Mouse (Mus musculus) brain, embryonic 14.5 days (tissue): Measurements from ENCODE around the gene Gpc1. TPM values are rescaled to one million over a fixed set of nuclear protein-coding genes. Genes with fewer than 3 reads are reported as not detected.

Source experiments
- DNase-seq: peaks from one replicate; pipeline ENCODE4 v3.0.0-alpha.2; 2011; ENCODE audit warnings: low read depth
- CTCF ChIP-seq: fragments of 200-500 bp; IDR thresholded peaks from 2 replicates; pipeline ENCODE4 v1.5.1; 2012; ENCODE audit warnings: inconsistent platforms, mild to moderate bottlenecking, moderate library complexity, borderline replicate concordance; ENCODE audit not compliant: insufficient read depth, insufficient read length; ENCODE audit errors: extremely low read depth
- POLR2A ChIP-seq: fragments of 200-500 bp; IDR thresholded peaks from 2 replicates; pipeline ENCODE4 v1.6.1; 2012; ENCODE audit warnings: mild to moderate bottlenecking, inconsistent platforms, borderline replicate concordance; ENCODE audit not compliant: poor library complexity, insufficient read depth, insufficient read length, severe bottlenecking; ENCODE audit errors: extremely low read depth
- polyA plus RNA-seq: library from polyadenylated mRNA; depleted of rRNA; stranded (reverse); fragments of >200 nt; gene quantifications from 2 replicates; pipeline ENCODE4 v1.2.3, GENCODE M21; 2012

Gpc1 gene
- polyA plus RNA-seq, 1 experiment, result 180 TPM

DNA sequence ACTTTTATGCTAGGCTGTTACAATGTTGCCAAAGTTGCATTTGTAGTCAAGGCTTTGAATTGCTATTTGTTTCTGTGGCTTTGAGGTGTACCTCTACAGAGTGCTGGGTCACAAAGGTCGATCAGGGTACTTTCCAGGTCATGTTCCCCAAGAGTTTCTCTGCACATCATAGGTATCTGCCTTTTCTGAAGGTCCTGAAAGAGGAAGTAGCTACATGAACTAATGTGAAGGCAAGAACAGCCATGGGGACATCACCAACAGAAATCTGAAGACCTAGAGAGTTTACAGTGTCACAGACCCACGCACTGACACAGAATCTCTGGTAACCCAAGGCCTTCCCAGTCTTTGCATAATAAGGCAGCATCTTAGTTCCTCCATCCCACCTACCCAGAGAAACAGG is 25.6 kb upstream of the Gpc1 start:
- TF ChIP-seq CTCF (no peak), POLR2A (no peak)
- DNase-seq, result no peak

GRCm38 (mm10) chr1:92806720-92807119 is 24.7 kb upstream of the Gpc1 start:
- DNase-seq, result no peak
- no peak for TF ChIP-seq POLR2A

- DNase-seq, result no peak
- no peak for TF ChIP-seq POLR2A
- TF ChIP-seq CTCF, result no peak
Measured at GRCm38 (mm10) chr1:92809621-92810020, 21.8 kb upstream of the Gpc1 start.

DNA sequence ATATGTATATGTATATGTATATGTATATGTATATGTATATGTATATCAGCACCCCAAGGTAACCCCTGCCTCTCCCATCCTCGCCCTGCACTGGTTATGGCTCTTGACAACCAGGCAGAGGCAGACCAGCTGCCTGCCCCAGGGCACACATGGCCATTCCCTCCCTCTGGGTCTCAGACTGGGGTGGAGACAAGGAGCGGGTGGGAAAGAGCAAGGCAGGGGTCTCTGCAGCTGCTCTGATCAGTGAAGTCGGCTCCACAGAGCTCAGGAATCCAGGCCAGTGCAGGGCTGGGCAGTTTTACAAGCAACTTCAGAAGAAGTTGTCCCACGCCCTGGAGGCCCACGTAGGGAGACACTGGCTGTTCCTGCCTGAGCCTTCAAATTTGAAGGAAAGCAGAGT is 17.1 kb upstream of the Gpc1 start:
- TF ChIP-seq POLR2A, result no peak
- TF ChIP-seq CTCF, result no peak
- DNase-seq, result no peak

GRCm38 (mm10) chr1:92815100-92815499 is 16.3 kb upstream of the Gpc1 start:
- TF ChIP-seq CTCF, result no peak
- TF ChIP-seq POLR2A, result no peak

DNA sequence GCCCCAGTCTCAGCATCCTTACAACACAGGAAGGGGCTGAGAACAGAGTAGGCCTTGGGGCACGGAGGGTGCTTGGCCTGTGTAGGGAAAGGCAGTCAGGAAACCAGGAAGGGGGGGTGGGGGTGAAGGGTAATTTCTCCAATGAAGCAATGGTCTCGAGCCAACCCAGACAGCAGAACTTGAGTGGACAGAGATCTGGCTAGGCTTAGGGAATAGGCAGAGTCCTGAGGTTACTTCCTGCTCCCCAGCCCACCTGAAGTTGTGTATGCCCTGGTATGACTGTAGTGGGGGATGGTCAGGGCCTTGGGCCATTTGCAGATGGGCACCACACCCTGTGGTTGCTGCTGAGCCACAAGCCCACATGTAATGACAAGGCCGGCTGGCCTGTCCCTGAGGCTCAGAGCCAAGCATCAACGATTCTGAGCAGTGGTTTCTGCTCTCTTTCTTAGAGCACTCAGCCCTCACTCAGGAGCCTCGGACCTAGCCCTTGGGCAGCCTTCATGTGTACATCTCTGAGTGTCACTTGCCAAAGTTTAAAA is 15.6 kb upstream of the Gpc1 start:
- no peak for DNase-seq
- TF ChIP-seq POLR2A (no peak), CTCF (no peak)

More at GRCm38 (mm10) chr1:92815100-92815499, 16.3 kb upstream of the Gpc1 start:
- no peak for DNase-seq

GRCm38 (mm10) chr1:92830626-92831187 is 738 bp upstream of the Gpc1 start:
- TF ChIP-seq POLR2A (no peak), CTCF (no peak)
- no peak for DNase-seq

- TF ChIP-seq POLR2A, result 0 out of 2 replicates have a peak, but pooled peaks have one; percentile 26
- peak; percentile 33; the same call in 1 of the 2 replicates for TF ChIP-seq CTCF
- peak; percentile 96 for DNase-seq
Measured at GRCm38 (mm10) chr1:92832011-92833010, 866 bp downstream of the Gpc1 start.

GRCm38 (mm10) chr1:92833987-92834706 is 2.7 kb downstream of the Gpc1 start:
- TF ChIP-seq CTCF, result peak; percentile 94
- no peak for TF ChIP-seq POLR2A
- DNase-seq, result peak; percentile 91

DNA sequence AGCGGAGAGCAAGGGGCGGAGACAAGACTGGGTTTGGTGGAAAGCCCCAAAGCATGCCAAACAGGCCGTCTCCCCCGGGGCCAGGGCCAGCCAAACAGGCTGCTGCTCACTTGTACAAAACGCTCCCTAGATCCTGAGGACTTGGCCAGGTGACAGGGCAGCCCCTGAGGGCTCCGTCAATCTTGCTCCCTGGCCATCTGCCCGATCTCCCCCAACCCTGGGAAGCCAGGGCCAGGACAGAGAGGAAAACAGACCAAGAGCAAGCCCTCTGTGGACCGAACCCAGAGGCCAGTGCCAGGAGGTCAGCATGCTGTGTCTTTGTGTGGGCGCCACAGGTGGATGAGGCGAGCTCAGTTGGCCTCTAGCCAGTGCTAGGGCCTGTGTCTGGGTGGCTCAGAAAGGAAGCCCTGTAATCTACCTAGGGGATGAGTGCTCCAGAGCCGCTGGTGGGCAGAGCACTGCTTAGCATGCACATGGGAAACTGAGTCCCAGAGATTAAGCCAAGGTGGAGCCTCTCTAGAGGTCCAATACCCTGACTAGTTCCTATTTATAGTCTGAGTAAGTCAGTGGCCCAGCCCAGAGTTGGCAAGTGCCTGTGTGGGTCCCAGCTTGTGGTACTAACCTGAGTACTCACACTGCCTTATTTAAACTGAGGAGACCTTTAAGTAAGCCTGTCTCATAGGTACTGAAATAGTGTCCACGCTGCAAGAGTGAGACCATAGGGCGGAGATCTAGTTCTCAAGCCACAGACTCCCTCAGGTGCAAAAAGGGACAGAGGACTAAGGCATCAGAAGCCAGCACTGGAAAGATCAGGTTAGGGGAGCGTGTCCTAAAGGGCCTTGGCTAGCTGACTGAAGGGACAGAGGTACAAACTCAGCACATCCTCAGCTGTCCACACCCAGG is 6.7 kb downstream of the Gpc1 start:
- DNase-seq, result peak; percentile 88
- TF ChIP-seq CTCF (no peak), POLR2A (no peak)

GRCm38 (mm10) chr1:92839211-92839610 is 7.8 kb downstream of the Gpc1 start:
- TF ChIP-seq CTCF, result no peak

More at GRCm38 (mm10) chr1:92839211-92839610, 7.8 kb downstream of the Gpc1 start:
- DNase-seq, result no peak
